ENCODE assay signal across 8 mouse cellular contexts in genomic region chr6:125166051-125166751, GRCm38 (mm10). TPM values are rescaled to one million over a fixed set of nuclear protein-coding genes. Genes with fewer than 3 reads are reported as not detected.
DNase-seq lines count a peak whose midpoint lies in the region; ATAC-seq and TF ChIP-seq lines count a peak whose summit lies in the region.

Gene Gapdh, minus strand, starts transcription at chr6:125166467.

- ATAC-seq in activated CD4-positive, CD25-positive, alpha-beta regulatory T cell, adult 4 months: no peak
- ATAC-seq in intestine, postnatal 0 days: peak; percentile 41
- peak; percentile 26 for ATAC-seq in limb, embryonic 13.5 days (ENCODE audit: low FRiP score, low read depth)
- ATAC-seq in midbrain, embryonic 13.5 days: peak; percentile 13

- no peak for TF ChIP-seq CTCF in intestine, postnatal 0 days (IDR thresholded peaks at IDR 0.05; ENCODE audit: low read depth)

- peak within 1 kb of the TSS; percentile 84 for H3K4me3 ChIP-seq in intestine, postnatal 0 days (ENCODE audit: low read depth, low read length)
- peak within 1 kb of the TSS; percentile 97 for H3K4me3 ChIP-seq in limb, embryonic 13.5 days
- peak within 1 kb of the TSS; percentile 98 for H3K4me3 ChIP-seq in midbrain, embryonic 13.5 days (replicated peaks)

- DNase-seq in 416B (ENCODE audit: low read depth): peak; percentile 93
- DNase-seq in embryo, embryonic 11 days: peak; percentile 85
- peak; percentile 100 for DNase-seq in heart, adult 11 months
- DNase-seq in thymus, postnatal 14 days: peak; percentile 33

- peaks cover 40% of the 10 kb centered on the region for H3K36me3 ChIP-seq in intestine, postnatal 0 days (ENCODE audit: control insufficient read depth, insufficient read depth)
- H3K36me3 ChIP-seq in limb, embryonic 13.5 days: peaks cover 63% of the 10 kb centered on the region
- peaks cover 65% of the 10 kb centered on the region for H3K36me3 ChIP-seq in midbrain, embryonic 13.5 days

- 0 out of 2 replicates have a peak, but pooled peaks cover 12% of the 10 kb centered on the region for H3K4me1 ChIP-seq in intestine, postnatal 0 days (replicated peaks; ENCODE audit: control insufficient read depth, insufficient read depth, low read length)
- peaks cover 45% of the 10 kb centered on the region for H3K4me1 ChIP-seq in limb, embryonic 13.5 days
- peaks cover 47% of the 10 kb centered on the region for H3K4me1 ChIP-seq in midbrain, embryonic 13.5 days (replicated peaks)

- no peaks in the 10 kb centered on the region for H3K27me3 ChIP-seq in intestine, postnatal 0 days (replicated peaks; ENCODE audit: control insufficient read depth, insufficient read depth, low read length)
- H3K27me3 ChIP-seq in limb, embryonic 13.5 days: no peaks in the 10 kb centered on the region
- no peaks in the 10 kb centered on the region for H3K27me3 ChIP-seq in midbrain, embryonic 13.5 days

- H3K4me2 ChIP-seq in intestine, postnatal 0 days (replicated peaks; ENCODE audit: low read depth): peak within 1 kb of the TSS; percentile 92
- H3K4me2 ChIP-seq in limb, embryonic 13.5 days (replicated peaks): peak within 1 kb of the TSS; percentile 84
- peak within 1 kb of the TSS; percentile 96 for H3K4me2 ChIP-seq in midbrain, embryonic 13.5 days (replicated peaks)

- peak within 1 kb of the TSS; percentile 92 for H3K27ac ChIP-seq in intestine, postnatal 0 days (ENCODE audit: low read depth, low read length)
- H3K27ac ChIP-seq in limb, embryonic 13.5 days: peak within 1 kb of the TSS; percentile 95
- H3K27ac ChIP-seq in midbrain, embryonic 13.5 days: peak within 1 kb of the TSS; percentile 94

- under 1% methylated on average over 18 of the region's 18 CpGs for WGBS in intestine, postnatal 0 days
- under 1% methylated on average over 18 of the region's 18 CpGs for WGBS in limb, embryonic 13.5 days
- WGBS in midbrain, embryonic 13.5 days: 0% methylated on average over 18 of the region's 18 CpGs

- H3K9ac ChIP-seq in intestine, postnatal 0 days (ENCODE audit: low read depth, low read length): peak within 1 kb of the TSS; percentile 76
- peak within 1 kb of the TSS; percentile 98 for H3K9ac ChIP-seq in limb, embryonic 13.5 days
- H3K9ac ChIP-seq in midbrain, embryonic 13.5 days (replicated peaks): peak within 1 kb of the TSS; percentile 98

- no peaks in the 10 kb centered on the region for H3K9me3 ChIP-seq in intestine, postnatal 0 days (ENCODE audit: control insufficient read depth)
- no peaks in the 10 kb centered on the region for H3K9me3 ChIP-seq in limb, embryonic 13.5 days
- no peaks in the 10 kb centered on the region for H3K9me3 ChIP-seq in midbrain, embryonic 13.5 days

RNA-seq across cellular contexts. Expression of gene Gapdh, which starts in this region (rescaled TPM):
- 100 to 1,000 TPM; 300 to 540 TPM for polyA plus RNA-seq in activated CD4-positive, CD25-positive, alpha-beta regulatory T cell, adult 4 months (2017; shearing (Covaris generic))
- polyA plus RNA-seq in intestine, postnatal 0 days (2015; fragmentation: Nextera tagmentation; extraction: Ambion mirVana): 1,338 and 1,629 TPM in 2 replicates
- 1,893 and 1,983 TPM in 2 replicates for polyA plus RNA-seq in limb, embryonic 13.5 days (2015; fragmentation: Nextera tagmentation; extraction: Ambion mirVana)
- 1,484 and 1,546 TPM in 2 replicates for polyA plus RNA-seq in midbrain, embryonic 13.5 days (2015; fragmentation: Nextera tagmentation; extraction: Ambion mirVana)

Comparison
In these comparisons a context has a peak if more than half of its experiments do, and no peak if none do; other contexts are left out.
1. DNase-seq: peak in every context shown above with its lines; median percentile 100 in heart, adult 11 months; 93 in 416B; 85 in embryo, embryonic 11 days; 33 in thymus, postnatal 14 days.